Comparison of ENCODE assay signal across 11 mouse cellular contexts in genomic region chr2:135773194-135773972, GRCm38 (mm10).
DNase-seq lines count a peak whose midpoint lies in the region; ATAC-seq lines count a peak whose summit lies in the region.
"Had no signal": no experiment of that assay in that cellular context is flagged by ENCODE, and none has a peak within 500 bp of the region (broad histone marks: within the 10 kb centered on the region; RNA-seq: fewer than 3 reads in every experiment).

No protein-coding gene starts in this region.

- H3K27ac ChIP-seq in midbrain, embryonic 11.5 days (ENCODE audit: low read depth, low read length), result no peak overlapping the region
- no peak overlapping the region for H3K27ac ChIP-seq in midbrain, embryonic 10.5 days (replicated peaks)
- H3K27ac ChIP-seq: liver, embryonic 12.5 days; midbrain, embryonic 13.5 days had no signal

- no peak for ATAC-seq in midbrain, embryonic 11.5 days (ENCODE audit: low FRiP score)
- peak; percentile 70 to 79 for ATAC-seq in hematopoietic stem cell, adult 5-6 weeks (replicated peaks in 1 of 2; ENCODE audit: insufficient read depth in 1 of 2, low FRiP score in 2 of 2, low TSS enrichment in 1 of 2, low read depth in 1 of 2, poor library complexity in 2 of 2, severe bottlenecking in 2 of 2)
- ATAC-seq in megakaryocyte-erythroid progenitor cell, adult 5-6 weeks (replicated peaks; ENCODE audit: low FRiP score, low TSS enrichment, poor library complexity, severe bottlenecking), result no peak
- ATAC-seq: liver, embryonic 12.5 days; midbrain, embryonic 13.5 days had no signal

- H3K27me3 ChIP-seq in midbrain, embryonic 11.5 days (ENCODE audit: control insufficient read depth, insufficient read depth, low read length), result no peaks in the 10 kb centered on the region
- no peaks in the 10 kb centered on the region for H3K27me3 ChIP-seq in midbrain, embryonic 10.5 days (ENCODE audit: low read depth, poor library complexity, severe bottlenecking)
- H3K27me3 ChIP-seq: liver, embryonic 12.5 days; midbrain, embryonic 13.5 days had no signal

- H3K9me3 ChIP-seq in midbrain, embryonic 11.5 days (ENCODE audit: control insufficient read depth, low read length), result no peaks in the 10 kb centered on the region
- H3K9me3 ChIP-seq in midbrain, embryonic 10.5 days (replicated peaks), result no peaks in the 10 kb centered on the region
- H3K9me3 ChIP-seq: liver, embryonic 12.5 days; midbrain, embryonic 13.5 days had no signal

- H3K9ac ChIP-seq in midbrain, embryonic 11.5 days (ENCODE audit: low read length), result no peak overlapping the region
- H3K9ac ChIP-seq: liver, embryonic 12.5 days; midbrain, embryonic 13.5 days had no signal

- H3K4me1 ChIP-seq in midbrain, embryonic 11.5 days (ENCODE audit: control insufficient read depth, insufficient read depth, low read length), result no peaks in the 10 kb centered on the region; the same call in 1 of the 2 replicates
- H3K4me1 ChIP-seq in midbrain, embryonic 10.5 days, result peaks cover 10% of the 10 kb centered on the region; the same call in 1 of the 2 replicates

- no peak overlapping the region for H3K4me2 ChIP-seq in midbrain, embryonic 11.5 days
- H3K4me2 ChIP-seq: liver, embryonic 12.5 days; midbrain, embryonic 13.5 days had no signal

- H3K4me3 ChIP-seq in midbrain, embryonic 11.5 days (ENCODE audit: low read depth, low read length), result no peak overlapping the region
- no peak overlapping the region for H3K4me3 ChIP-seq in midbrain, embryonic 10.5 days
- H3K4me3 ChIP-seq: liver, embryonic 12.5 days; midbrain, embryonic 13.5 days had no signal

- intact Hi-C loops in heart, postnatal 10 days (cut with DNase I), result no loop called here

- 68% methylated on average over 10 of the region's 10 CpGs for WGBS in midbrain, embryonic 11.5 days
- WGBS in midbrain, embryonic 10.5 days, result 69% methylated on average over 10 of the region's 10 CpGs

- no peaks in the 10 kb centered on the region for H3K36me3 ChIP-seq in midbrain, embryonic 11.5 days (ENCODE audit: control insufficient read depth, insufficient read depth, low read length)
- H3K36me3 ChIP-seq in midbrain, embryonic 10.5 days, result no peaks in the 10 kb centered on the region
- H3K36me3 ChIP-seq: liver, embryonic 12.5 days; midbrain, embryonic 13.5 days had no signal

- DNase-seq in heart, adult 11 months, result peak; percentile 88
- no peak for DNase-seq in heart, postnatal 10 days
- peak; percentile 78 for DNase-seq in midbrain, embryonic 11.5 days (ENCODE audit: low spot score, missing footprints)
- DNase-seq in midbrain, embryonic 10.5 days (ENCODE audit: low spot score), result no peak
- no peak for DNase-seq in right cerebral cortex, adult 2 months (ENCODE audit: low spot score in 2 of 2)
- DNase-seq in layer of hippocampus, adult 8-10 months (ENCODE audit: low spot score in 2 of 2), result no peak
- DNase-seq: kidney, adult 8-10 months had no signal

Comparison
In these comparisons a context has a peak if more than half of its experiments do, and no peak if none do; other contexts are left out.
1. DNase-seq: peak in heart, adult 11 months (single experiment) and midbrain, embryonic 11.5 days (single experiment); none in heart, postnatal 10 days (0 of 2), midbrain, embryonic 10.5 days (single experiment), right cerebral cortex, adult 2 months (0 of 2) and layer of hippocampus, adult 8-10 months (0 of 2).
2. ATAC-seq: peak in hematopoietic stem cell, adult 5-6 weeks (2 of 2); none in midbrain, embryonic 11.5 days (single experiment) and megakaryocyte-erythroid progenitor cell, adult 5-6 weeks (single experiment).